Mouse (Mus musculus) thymus, postnatal 4 days (tissue): ENCODE data around the gene Dgkh.

Source experiments
- DNase-seq: peaks from one replicate; pipeline ENCODE4 v3.0.0; 2021

Gene Dgkh

GRCm38 (mm10) chr14:78533701-78534100 lies 198.9 kb downstream of the Dgkh start:
- no peak for DNase-seq

- DNase-seq, result no peak
These were observed 200.2 kb downstream of the Dgkh start for GRCm38 (mm10) chr14:78532345-78532744.

GRCm38 (mm10) chr14:78530256-78530655 lies 202.3 kb downstream of the Dgkh start:
- no peak for DNase-seq

GRCm38 (mm10) chr14:78528461-78529425 lies 203.8 kb downstream of the Dgkh start:
- DNase-seq, result no peak

DNA sequence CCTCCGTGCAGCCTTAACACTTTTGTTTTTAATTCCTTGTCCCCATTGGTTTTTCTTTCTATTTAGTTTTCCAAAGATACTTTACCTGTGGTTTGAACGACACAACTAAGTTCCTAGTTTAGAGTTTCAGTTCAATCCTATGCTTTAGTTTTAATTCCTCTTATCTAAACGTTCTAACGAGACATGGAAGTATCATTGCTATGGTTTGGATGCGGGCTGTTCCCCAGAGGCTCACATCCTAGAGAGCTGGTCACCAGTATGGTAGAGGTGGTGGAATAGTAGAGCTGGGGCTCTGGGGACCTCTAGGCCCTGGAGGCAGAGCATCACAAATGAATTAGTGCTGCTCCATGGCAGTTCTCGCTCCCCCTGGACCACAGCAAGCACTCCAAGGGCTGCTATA lies 205.7 kb downstream of the Dgkh start:
- DNase-seq, result no peak

DNA sequence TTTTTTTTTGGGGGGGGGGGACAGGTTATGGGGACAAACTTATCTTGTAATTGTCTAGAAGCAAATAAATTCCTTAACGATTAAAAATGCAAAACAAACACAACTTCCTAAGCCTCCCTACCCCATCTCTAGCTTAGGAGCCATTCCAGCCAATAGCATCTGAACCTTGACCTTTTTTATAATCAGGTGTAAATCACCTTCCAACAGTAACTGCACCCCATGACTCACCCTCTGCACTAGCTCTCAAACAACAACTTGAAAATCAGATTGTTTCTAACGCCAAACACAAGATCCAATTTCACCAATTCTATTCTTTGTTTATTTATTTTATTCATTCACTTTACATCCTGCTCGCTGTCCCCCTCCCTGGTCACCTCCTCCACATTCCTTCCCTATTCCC lies 206.1 kb downstream of the Dgkh start:
- DNase-seq, result no peak

- DNase-seq, result no peak
These were observed 206.7 kb downstream of the Dgkh start for GRCm38 (mm10) chr14:78525611-78526457.

DNA sequence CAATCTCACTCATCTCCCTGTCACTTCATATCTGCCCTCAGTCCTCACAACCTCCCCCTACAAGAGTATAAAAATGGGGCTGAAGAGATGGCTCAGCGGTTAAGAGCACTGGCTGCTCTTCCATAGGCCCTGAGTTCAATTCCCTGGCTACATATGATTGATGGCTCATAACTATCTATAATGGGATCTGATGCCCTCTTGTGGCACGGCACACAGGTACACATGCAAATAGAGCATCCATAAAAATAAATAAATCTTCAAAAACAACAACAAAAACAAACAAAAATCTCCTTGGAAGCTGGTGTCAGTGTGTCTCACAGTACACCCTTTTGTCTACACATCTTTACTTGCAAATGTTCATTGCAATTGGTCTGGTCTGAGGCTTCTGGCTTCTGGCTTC lies 207.5 kb downstream of the Dgkh start:
- no peak for DNase-seq

GRCm38 (mm10) chr14:78510713-78511112 lies 221.9 kb downstream of the Dgkh start:
- DNase-seq, result peak; percentile 30

- DNase-seq, result no peak
These were observed 222.8 kb downstream of the Dgkh start for GRCm38 (mm10) chr14:78509791-78510190.
